Mouse (Mus musculus): ENCODE data around the gene Hkdc1. TPM values are rescaled to one million over a fixed set of nuclear protein-coding genes. Genes with fewer than 3 reads are reported as not detected.

The Hkdc1 gene
- 0.46 and 0.53 TPM in 2 replicates for polyA plus RNA-seq (2015; fragmentation: Nextera tagmentation; extraction: Ambion mirVana)

DNA sequence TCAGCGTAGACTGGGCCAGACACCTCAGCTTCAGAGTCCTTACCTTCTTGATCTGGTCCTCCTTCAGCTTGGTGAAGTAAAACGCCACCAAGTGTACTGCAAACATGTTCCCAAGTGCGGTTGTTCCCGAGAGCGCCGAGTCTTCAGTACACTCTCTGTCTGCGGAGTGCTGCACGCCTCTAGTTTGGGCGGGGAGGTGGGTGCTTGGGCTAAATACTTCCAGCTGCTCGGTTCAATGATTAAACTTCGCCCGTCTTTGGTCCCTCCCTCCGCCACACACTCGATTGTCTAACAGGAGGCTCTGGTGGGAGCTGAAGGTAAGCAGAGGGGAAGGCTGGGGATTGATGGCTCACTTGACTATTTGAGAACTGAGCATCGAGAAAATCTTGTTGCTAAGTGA is at the start of gene Hkdc1:
Hkdc1 (minus strand) TSS at position 237 of the 400 bp plus-strand sequence.

DNA sequence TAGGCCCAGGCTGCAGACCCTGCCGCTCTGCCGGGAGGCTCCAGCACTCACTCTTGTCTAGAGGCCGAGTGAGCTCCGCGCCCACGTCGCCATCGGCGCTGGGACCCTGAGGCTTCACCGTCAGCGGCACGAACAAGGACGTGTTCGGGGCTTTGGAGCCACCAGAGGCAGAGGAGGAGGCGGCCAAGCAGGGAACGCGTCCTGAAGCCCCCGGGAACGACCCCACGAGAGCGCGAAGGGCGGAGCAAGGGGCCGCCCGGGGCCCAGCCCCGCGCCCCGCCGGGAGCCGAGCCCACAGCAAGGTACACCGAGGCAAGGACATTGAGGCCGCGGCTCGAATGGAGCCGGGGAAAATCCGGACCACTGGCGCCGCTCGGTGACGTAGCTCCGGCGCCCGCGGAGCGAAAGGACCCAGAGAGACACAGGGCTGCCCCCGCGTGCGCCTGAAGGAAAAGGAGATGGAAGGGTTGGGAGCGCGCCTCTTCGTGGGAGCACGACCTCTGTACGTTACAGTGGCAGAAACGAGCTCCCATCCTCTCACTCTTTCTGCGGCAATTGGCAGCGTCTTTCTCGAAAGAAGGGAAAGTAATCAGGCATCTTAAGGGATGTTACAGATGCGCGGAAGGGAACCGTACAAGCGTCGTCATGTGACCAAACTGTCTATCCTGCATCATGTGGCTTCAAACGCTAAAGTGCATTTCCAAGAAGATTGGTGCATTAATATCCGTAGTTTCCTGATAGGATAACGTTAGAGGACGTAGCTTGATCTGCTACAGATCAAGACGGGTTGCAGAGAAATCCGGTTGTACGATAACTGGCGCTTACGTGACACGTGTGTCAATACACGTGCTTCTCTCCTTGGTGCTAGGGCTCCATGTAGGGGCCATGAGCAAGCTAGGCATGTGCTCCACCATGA is 27.3 kb upstream of the Hkdc1 start, which contains the start of the genes 4930507D05Rik and Supv3l1:
4930507D05Rik (plus strand) TSS at position 126 of the 916 bp plus-strand sequence.
Supv3l1 (minus strand) TSS at position 375 of the 916 bp plus-strand sequence.

DNA sequence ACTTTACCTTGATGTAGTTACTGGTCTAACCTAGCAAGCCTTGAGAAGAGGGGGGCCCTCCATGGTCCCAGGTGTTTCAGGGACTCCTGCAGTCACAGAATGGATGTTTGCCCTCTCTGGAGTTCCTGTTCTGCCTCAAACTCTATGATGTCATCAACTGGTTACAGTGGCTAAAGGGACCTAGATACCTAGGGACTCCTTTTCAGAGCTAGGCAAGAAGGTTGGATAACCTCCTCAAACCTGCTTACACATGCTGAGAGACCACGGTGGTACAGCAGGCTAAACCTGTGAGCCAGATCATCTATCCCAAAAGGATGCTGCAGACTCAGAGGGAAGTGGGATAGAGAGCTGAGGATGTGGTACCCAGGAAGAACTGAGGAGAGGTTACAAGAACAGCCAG is 42.5 kb downstream of the Hkdc1 start, which contains the start of gene Hk1:
Hk1 (minus strand) TSS at position 101 of the 400 bp plus-strand sequence.

Other genes with a start within 250 kb of the Hkdc1 start
- gene Tspan15, start 191.2 kb downstream of the Hkdc1 start, polyA plus RNA-seq (2015; fragmentation: Nextera tagmentation; extraction: Ambion mirVana): 20.5 and 27.0 TPM in 2 replicates
- 0.65 and 0.79 TPM in 2 replicates for gene Tacr2, start 170.1 kb downstream of the Hkdc1 start, polyA plus RNA-seq (2015; fragmentation: Nextera tagmentation; extraction: Ambion mirVana)
- 141 and 149 TPM in 2 replicates for gene Hk1, start 42.6 kb downstream of the Hkdc1 start, polyA plus RNA-seq (2015; fragmentation: Nextera tagmentation; extraction: Ambion mirVana)
- 1.3 and 1.5 TPM in 2 replicates for gene 4930507D05Rik, start 27.0 kb upstream of the Hkdc1 start, polyA plus RNA-seq (2015; fragmentation: Nextera tagmentation; extraction: Ambion mirVana)
- 17.5 and 18.4 TPM in 2 replicates for gene Supv3l1, start 27.2 kb upstream of the Hkdc1 start, polyA plus RNA-seq (2015; fragmentation: Nextera tagmentation; extraction: Ambion mirVana)
- gene Vps26a, start 64.3 kb upstream of the Hkdc1 start, polyA plus RNA-seq (2015; fragmentation: Nextera tagmentation; extraction: Ambion mirVana): 44.9 and 49.7 TPM in 2 replicates
- gene Srgn, start 105.0 kb upstream of the Hkdc1 start, polyA plus RNA-seq (2015; fragmentation: Nextera tagmentation; extraction: Ambion mirVana): 21.8 and 28.3 TPM in 2 replicates
- gene Kif1bp, start 156.0 kb upstream of the Hkdc1 start, polyA plus RNA-seq (2015; fragmentation: Nextera tagmentation; extraction: Ambion mirVana): 81.6 and 85.5 TPM in 2 replicates
- gene Ddx21, start 179.8 kb upstream of the Hkdc1 start, polyA plus RNA-seq (2015; fragmentation: Nextera tagmentation; extraction: Ambion mirVana): 8.4 and 9.2 TPM in 2 replicates
- 67.3 and 69.3 TPM in 2 replicates for gene Ddx50, start 228.7 kb upstream of the Hkdc1 start, polyA plus RNA-seq (2015; fragmentation: Nextera tagmentation; extraction: Ambion mirVana)

All from neural tube, postnatal 0 days (tissue).